Mouse (Mus musculus): ENCODE results near the gene Tex47.

Gene Tex47

GRCm38 (mm10) chr5:7303819-7304218, at the start of gene Tex47:
Gene Tex47, plus strand, starts transcription at chr5:7304119.
- DNase-seq = no peak

- DNase-seq = no peak
These were observed 27.1 kb upstream of the Tex47 start for GRCm38 (mm10) chr5:7276659-7277455.

- DNase-seq = no peak
These were observed 19.6 kb upstream of the Tex47 start for GRCm38 (mm10) chr5:7284336-7284735.

GRCm38 (mm10) chr5:7302969-7303368, 950 bp upstream of the Tex47 start:
- DNase-seq = no peak

GRCm38 (mm10) chr5:7325594-7325993, 21.7 kb downstream of the Tex47 start:
- DNase-seq = no peak

- no peak for DNase-seq
These were observed 40.5 kb downstream of the Tex47 start, which contains the start of gene Zfp804b for GRCm38 (mm10) chr5:7344145-7345010. Gene Zfp804b, minus strand, starts transcription at chr5:7344756.

GRCm38 (mm10) chr5:7345011-7345389, 41.1 kb downstream of the Tex47 start:
- no peak for DNase-seq
